Mouse (Mus musculus): ENCODE measurements around the gene Fhit. TPM values are rescaled to one million over a fixed set of nuclear protein-coding genes. Genes with fewer than 3 reads are reported as not detected.

Gene Fhit
- total RNA-seq, 2 experiments from 2014 or later, result 0.79 to 0.95 TPM

GRCm38 (mm10) chr14:9669766-9670165, 1492.1 kb downstream of the Fhit start:
- no peak for DNase-seq
- no peak overlapping the region for H3K4me3 ChIP-seq
- TF ChIP-seq CTCF (IDR thresholded peaks at IDR 0.05), result no peak
- H3K27ac ChIP-seq, result no peak overlapping the region
- intact Hi-C loops (cut with DNase I), result no loop called here

- Histone ChIP-seq H3K4me3 (no peak overlapping the region), H3K27ac (no peak overlapping the region)
- TF ChIP-seq CTCF (IDR thresholded peaks at IDR 0.05), result no peak
- DNase-seq, result no peak
- intact Hi-C loops (cut with DNase I), result no loop called here
These were observed 1503.4 kb downstream of the Fhit start for GRCm38 (mm10) chr14:9658445-9658844.

- Histone ChIP-seq H3K4me3 (no peak overlapping the region), H3K27ac (no peak overlapping the region)
- no peak for TF ChIP-seq CTCF (IDR thresholded peaks at IDR 0.05)
- intact Hi-C loops (cut with DNase I), result no loop called here
- no peak for DNase-seq
These were observed 1510.4 kb downstream of the Fhit start for GRCm38 (mm10) chr14:9651417-9651816.

- no peak overlapping the region for H3K4me3 ChIP-seq
- H3K27ac ChIP-seq, result no peak overlapping the region
- intact Hi-C loops (cut with DNase I), result no loop called here
- no peak for TF ChIP-seq CTCF (IDR thresholded peaks at IDR 0.05)
- DNase-seq, result no peak
These were observed 1513.4 kb downstream of the Fhit start for GRCm38 (mm10) chr14:9648416-9648815.

- Histone ChIP-seq H3K27ac (no peak overlapping the region), H3K4me3 (no peak overlapping the region)
- intact Hi-C loops (cut with DNase I), result no loop called here
- DNase-seq, result no peak
- TF ChIP-seq CTCF (IDR thresholded peaks at IDR 0.05), result no peak
These were observed 1515.6 kb downstream of the Fhit start for GRCm38 (mm10) chr14:9646233-9646632.

DNA sequence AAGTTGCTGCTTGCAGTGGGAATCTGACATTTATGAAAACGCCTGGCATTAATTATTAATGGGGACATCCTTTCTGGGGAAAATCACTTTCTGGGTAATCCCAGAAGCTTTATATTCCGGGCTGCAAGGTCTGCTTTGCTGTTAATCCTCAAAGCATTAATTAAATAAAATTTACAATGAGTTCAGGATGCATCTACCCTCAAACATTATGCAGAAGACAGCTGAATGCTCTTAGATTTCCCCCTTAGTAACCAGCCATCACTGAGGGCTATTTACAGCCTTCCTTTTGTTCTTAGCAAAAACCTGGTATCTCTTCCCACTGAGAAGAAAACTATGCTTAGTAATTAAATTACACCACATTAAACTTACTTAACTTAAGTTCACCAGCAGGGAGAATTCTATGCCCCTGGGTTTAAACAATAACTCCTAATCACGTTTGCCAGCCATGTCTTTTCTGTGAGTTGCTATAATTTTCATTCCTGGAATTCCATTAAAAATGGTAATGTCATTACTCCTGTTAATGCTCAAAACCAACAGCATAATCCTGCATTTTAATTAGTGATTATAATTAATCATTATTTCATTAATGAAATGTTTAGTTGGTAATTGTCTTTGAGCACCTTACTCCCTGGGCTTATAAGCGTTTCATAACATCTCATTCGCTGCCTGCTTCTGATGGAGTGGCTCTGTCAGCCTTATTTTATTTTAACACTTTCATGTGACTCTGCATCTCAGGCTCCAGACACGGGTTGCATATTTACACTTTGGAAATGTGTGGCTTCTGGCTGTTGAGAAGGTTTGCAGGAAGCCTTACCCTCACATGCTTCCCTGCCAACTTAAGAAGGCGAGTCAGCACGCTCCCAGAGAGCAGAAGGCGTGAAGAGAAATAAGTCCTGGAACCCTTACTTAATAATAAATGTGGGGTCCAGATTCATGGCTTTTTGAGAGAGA, 1517.3 kb downstream of the Fhit start:
- Histone ChIP-seq H3K27ac (no peak overlapping the region), H3K4me3 (no peak overlapping the region)
- TF ChIP-seq CTCF (IDR thresholded peaks at IDR 0.05), result no peak
- no peak for DNase-seq
- intact Hi-C loops (cut with DNase I), result no loop called here

- no peak overlapping the region for H3K4me3 ChIP-seq
- intact Hi-C loops (cut with DNase I), result no loop called here
- DNase-seq, result no peak
- H3K27ac ChIP-seq, result no peak overlapping the region
- TF ChIP-seq CTCF (IDR thresholded peaks at IDR 0.05), result no peak
These were observed 1518.1 kb downstream of the Fhit start for GRCm38 (mm10) chr14:9643700-9644099.

- intact Hi-C loops (cut with DNase I), result no loop called here
- H3K4me3 ChIP-seq, result no peak overlapping the region
- no peak for TF ChIP-seq CTCF (IDR thresholded peaks at IDR 0.05)
- no peak overlapping the region for H3K27ac ChIP-seq
- DNase-seq, result no peak
These were observed 1519.2 kb downstream of the Fhit start for GRCm38 (mm10) chr14:9642628-9643027.

GRCm38 (mm10) chr14:9642068-9642467, 1519.8 kb downstream of the Fhit start:
- intact Hi-C loops (cut with DNase I), result no loop called here
- H3K4me3 ChIP-seq, result no peak overlapping the region
- TF ChIP-seq CTCF (IDR thresholded peaks at IDR 0.05), result no peak
- no peak overlapping the region for H3K27ac ChIP-seq
- DNase-seq, result no peak

GRCm38 (mm10) chr14:9634247-9634991, 1527.4 kb downstream of the Fhit start:
- intact Hi-C loops (cut with DNase I), result no loop called here
- H3K27ac ChIP-seq, result no peak overlapping the region
- no peak overlapping the region for H3K4me3 ChIP-seq
- no peak for DNase-seq
- no peak for TF ChIP-seq CTCF (IDR thresholded peaks at IDR 0.05)

DNA sequence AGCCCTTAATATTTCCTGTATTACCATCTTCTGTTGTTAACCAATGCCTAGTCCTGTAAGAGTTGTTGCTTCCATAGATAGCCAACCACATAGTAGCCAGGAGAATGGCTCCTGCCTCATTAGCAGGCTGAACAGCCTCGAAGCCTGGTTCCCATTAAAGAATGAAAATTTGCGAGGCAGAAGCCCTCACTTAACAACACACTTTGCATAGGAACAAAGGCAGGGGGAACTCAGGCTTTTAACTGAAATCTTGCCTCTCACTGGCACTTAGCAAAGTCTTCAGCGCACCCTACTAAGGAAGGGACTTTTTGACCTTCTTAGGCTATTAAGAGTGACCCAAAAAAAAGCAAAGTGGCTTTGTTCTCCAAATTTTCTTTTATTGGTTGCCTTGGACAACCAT, 1529.3 kb downstream of the Fhit start:
- TF ChIP-seq CTCF (IDR thresholded peaks at IDR 0.05), result no peak
- no peak overlapping the region for H3K27ac ChIP-seq
- no peak overlapping the region for H3K4me3 ChIP-seq
- intact Hi-C loops (cut with DNase I), result no loop called here
- no peak for DNase-seq

DNA sequence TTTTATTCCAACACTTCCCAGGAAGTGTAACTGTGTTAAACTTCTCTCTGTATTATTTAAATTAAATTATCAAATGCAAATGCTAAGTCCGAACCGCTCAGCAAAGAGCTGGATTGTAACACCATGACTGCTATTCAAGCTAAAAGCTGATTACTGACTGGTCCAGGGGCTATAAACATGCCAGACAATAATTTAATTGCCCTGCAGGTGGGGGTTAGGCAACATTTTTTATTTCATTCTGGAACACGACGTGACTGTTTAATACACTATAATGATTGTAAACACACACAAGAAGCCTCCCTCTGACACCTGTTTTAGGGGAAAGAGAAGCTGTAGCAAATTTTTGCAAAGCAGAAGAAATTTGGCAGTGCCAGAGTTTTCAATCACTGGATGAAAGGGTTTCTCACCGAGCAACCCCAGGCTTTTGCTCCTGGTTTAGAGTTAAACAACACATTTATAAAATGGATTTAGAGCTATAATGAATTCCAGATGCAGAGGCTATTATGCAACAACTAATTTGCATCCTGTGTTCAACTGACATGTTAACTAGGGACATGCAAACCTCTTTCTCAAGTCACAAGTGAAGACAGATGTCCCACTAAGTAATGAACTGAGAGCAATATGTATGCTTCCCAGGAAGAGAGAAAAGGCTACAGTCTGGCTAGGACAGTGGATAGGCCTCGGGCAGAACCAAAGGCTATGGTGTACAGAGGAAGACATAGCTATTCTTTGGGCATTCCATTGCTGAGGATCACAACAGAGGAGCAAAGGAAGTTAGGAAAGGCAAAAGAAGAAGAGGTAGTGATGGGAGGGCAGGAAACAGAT, 1538.4 kb downstream of the Fhit start:
- intact Hi-C loops (cut with DNase I), result no loop called here
- no peak for TF ChIP-seq CTCF (IDR thresholded peaks at IDR 0.05)

More for the DNA sequence above, 1538.4 kb downstream of the Fhit start:
- H3K4me3 ChIP-seq, result no peak overlapping the region
- DNase-seq, result no peak
- no peak overlapping the region for H3K27ac ChIP-seq
